Mouse (Mus musculus): ENCODE data around the gene Gripap1.

GRCm38 (mm10) chrX:7782603-7783092, 6.9 kb upstream of the Gripap1 start:
- 0 out of 2 replicates have a peak, but pooled peaks have one; percentile 10 for TF ChIP-seq CTCF (IDR thresholded peaks at IDR 0.05)
- no peak for TF ChIP-seq EP300 (IDR thresholded peaks at IDR 0.05)

Data from lung, postnatal 0 days (tissue).